Mouse (Mus musculus) liver, postnatal 0 days (tissue): ENCODE measurements at regions not wholly inside any gene's neighbourhood (a gene's known extent, or its start where the extent isn't known, plus 50 kb on each side); places are given as distances from the start of the nearest gene placed in this dataset.

ENCODE experiments used
- CTCF ChIP-seq: sonication (generic); IDR thresholded peaks from 2 replicates; pipeline ENCODE4 v1.5.1; 2016; ENCODE audit warnings: antibody characterized with exemption, low read depth
- EP300 ChIP-seq: IDR thresholded peaks from 2 replicates; pipeline ENCODE4 v1.6.1; 2016; ENCODE audit warnings: antibody characterized with exemption, low read depth, mild to moderate bottlenecking

- TF ChIP-seq CTCF (no peak), EP300 (no peak)
These were observed 52.2 kb upstream of the Lmo4 start for GRCm38 (mm10) chr3:144257196-144257595.
